Mouse (Mus musculus) left cerebral cortex, postnatal 36 days (tissue): ENCODE measurements around the gene Il11ra1. TPM values are rescaled to one million over a fixed set of nuclear protein-coding genes. Genes with fewer than 3 reads are reported as not detected.
"Not testable (repeated sequence)": the region's sequence is repeated elsewhere in the genome, so short reads cannot be mapped to it uniquely, and the experiment has no call there.

ENCODE experiments used
- DNase-seq, 2 experiments: peaks; one replicate each; pipeline ENCODE4 v3.0.0; 2021 to 2022; ENCODE audit warnings: low spot score in 2 of 2, mixed read lengths in 1 of 2
- intact Hi-C: fragments of 180-260 bp; cut with DNase I; formaldehyde crosslinking; loops from one replicate; pipeline ENCODE4 v1.15.1; 2025
- total RNA-seq, 2 experiments: library from RNA; stranded (reverse); gene quantifications; 2 replicates each; pipeline ENCODE4 v1.2.3; 2021

The Il11ra1 gene
- total RNA-seq, 2 experiments from 2014 or later, result 35.6 to 39.2 TPM

GRCm38 (mm10) chr4:41763176-41763575 lies 63.4 kb downstream of the Il11ra1 start:
- intact Hi-C loops, result not testable (repeated sequence)

GRCm38 (mm10) chr4:41767301-41767700 lies 67.5 kb downstream of the Il11ra1 start:
- DNase-seq, result peak in 1 of 2 experiments; percentile 38

More at GRCm38 (mm10) chr4:41763176-41763575, 63.4 kb downstream of the Il11ra1 start:
- DNase-seq, result not testable (repeated sequence)

GRCm38 (mm10) chr4:41772946-41773345 lies 73.2 kb downstream of the Il11ra1 start:
- intact Hi-C loops, result not testable (repeated sequence)
- DNase-seq, result peak in 1 of 2 experiments; percentile 44

More at GRCm38 (mm10) chr4:41767301-41767700, 67.5 kb downstream of the Il11ra1 start:
- intact Hi-C loops, result not testable (repeated sequence)

- intact Hi-C loops, result not testable (repeated sequence)
Measured at GRCm38 (mm10) chr4:41773502-41773901, 73.7 kb downstream of the Il11ra1 start.

GRCm38 (mm10) chr4:41774002-41774401 lies 74.2 kb downstream of the Il11ra1 start, which contains the start of gene Ccl27a:
Gene Ccl27a, minus strand, starts transcription at chr4:41774247.
- intact Hi-C loops, result not testable (repeated sequence)
- peak; percentile 73 to 78 for DNase-seq

More at GRCm38 (mm10) chr4:41773502-41773901, 73.7 kb downstream of the Il11ra1 start:
- peak; percentile 47 to 51 for DNase-seq

GRCm38 (mm10) chr4:41774506-41774905 lies 74.7 kb downstream of the Il11ra1 start:
- intact Hi-C loops, DNase-seq: not testable (repeated sequence)

- intact Hi-C loops, result not testable (repeated sequence)
Measured at GRCm38 (mm10) chr4:41775840-41776239, 76.1 kb downstream of the Il11ra1 start.

GRCm38 (mm10) chr4:41781271-41781670 lies 81.5 kb downstream of the Il11ra1 start:
- DNase-seq, intact Hi-C loops: not testable (repeated sequence)

More at GRCm38 (mm10) chr4:41775840-41776239, 76.1 kb downstream of the Il11ra1 start:
- DNase-seq, result peak in 1 of 2 experiments; percentile 2

GRCm38 (mm10) chr4:41781748-41782485 lies 82.1 kb downstream of the Il11ra1 start:
- intact Hi-C loops, result not testable (repeated sequence)
- DNase-seq, result peak; percentile 30 to 63

- DNase-seq, intact Hi-C loops: not testable (repeated sequence)
Measured at GRCm38 (mm10) chr4:41782711-41783110, 82.9 kb downstream of the Il11ra1 start.

GRCm38 (mm10) chr4:41783197-41783596 lies 83.4 kb downstream of the Il11ra1 start:
- intact Hi-C loops, result not testable (repeated sequence)
- DNase-seq, result peak in 1 of 2 experiments; percentile 3

Other genes with a start within 250 kb of the Il11ra1 start
- 1 to 10 TPM; 1.2 to 1.8 TPM for gene Kif24, start 235.1 kb upstream of the Il11ra1 start, total RNA-seq
- gene Nudt2, start 234.8 kb upstream of the Il11ra1 start, total RNA-seq, result 10 to 100 TPM; 27.1 to 30.1 TPM
- gene AI464131, start 196.9 kb upstream of the Il11ra1 start, total RNA-seq, result 10 to 100 TPM; 31.8 to 32.1 TPM
- gene 1110017D15Rik, start 182.7 kb upstream of the Il11ra1 start, total RNA-seq, result 1 to 10 TPM; 3.4 to 5.9 TPM
- 100 to 1,000 TPM; 194 to 219 TPM for gene Fam219a, start 130.5 kb upstream of the Il11ra1 start, total RNA-seq
- gene Dnaic1, start 130.2 kb upstream of the Il11ra1 start, total RNA-seq, result 1 to 10 TPM; 9.4 to 10.0 TPM
- 10 to 100 TPM; 60.1 to 71.2 TPM for gene Enho, start 59.7 kb upstream of the Il11ra1 start, total RNA-seq
- gene Cntfr, start 2.9 kb upstream of the Il11ra1 start, total RNA-seq, result 100 to 1,000 TPM; 106 to 115 TPM
- 10 to 100 TPM; 27.8 to 33.2 TPM for gene Rpp25l, start 13.5 kb downstream of the Il11ra1 start, total RNA-seq
- 100 to 1,000 TPM; 159 to 187 TPM for gene Dctn3, start 23.2 kb downstream of the Il11ra1 start, total RNA-seq
- under 1 TPM in 1 of 2 experiments, not detected in 1; 0.36 TPM for gene Arid3c, start 31.2 kb downstream of the Il11ra1 start, total RNA-seq
- 10 to 100 TPM; 81.0 to 94.7 TPM for gene Galt, start 55.2 kb downstream of the Il11ra1 start, total RNA-seq
- gene Sigmar1, start 56.2 kb downstream of the Il11ra1 start, total RNA-seq, result 10 to 100 TPM; 54.3 to 57.7 TPM
- 100 to 1,000 TPM; 244 to 288 TPM for gene Ccl27a, start 74.3 kb downstream of the Il11ra1 start, total RNA-seq
- gene Gm21541, start 203.6 kb downstream of the Il11ra1 start, total RNA-seq, result not detected
- 10 to 100 TPM; 52.3 to 67.4 TPM for gene Gm20878, start 241.6 kb downstream of the Il11ra1 start, total RNA-seq